Mouse (Mus musculus) forebrain, embryonic 13.5 days (tissue): Measurements from ENCODE around the gene Aldh1a2. TPM values are rescaled to one million over a fixed set of nuclear protein-coding genes. Genes with fewer than 3 reads are reported as not detected.

Source experiments
- ATAC-seq: fragments of 200-750 bp; cut with Nextera tagmentation; 2 replicates; pipeline ENCODE4 v1.8.0; 2017
- H3K27ac ChIP-seq: fragments of 300-500 bp; sonication (generic); 2 replicates; pipeline ENCODE4 v1.5.1; 2015; ENCODE audit warnings: inconsistent platforms, mild to moderate bottlenecking, moderate library complexity
- H3K27me3 ChIP-seq: fragments of 300-500 bp; sonication (generic); 2 replicates; pipeline ENCODE4 v1.6.1; 2015; ENCODE audit warnings: mild to moderate bottlenecking, inconsistent platforms
- H3K36me3 ChIP-seq: fragments of 300-500 bp; sonication (generic); 2 replicates; pipeline ENCODE4 v1.6.1; 2015; ENCODE audit warnings: mild to moderate bottlenecking, inconsistent platforms; ENCODE audit not compliant: poor library complexity, severe bottlenecking
- H3K4me1 ChIP-seq: fragments of 300-500 bp; sonication (generic); 2 replicates; pipeline ENCODE4 v1.6.1; 2015; ENCODE audit warnings: inconsistent platforms
- H3K4me2 ChIP-seq: fragments of 300-500 bp; sonication (generic); 2 replicates; pipeline ENCODE4 v1.6.1; 2015; ENCODE audit warnings: inconsistent platforms, mild to moderate bottlenecking, moderate library complexity
- H3K4me3 ChIP-seq: fragments of 300-500 bp; sonication (generic); 2 replicates; pipeline ENCODE4 v1.5.1; 2015; ENCODE audit warnings: mild to moderate bottlenecking, inconsistent platforms
- H3K9ac ChIP-seq: fragments of 300-500 bp; sonication (generic); 2 replicates; pipeline ENCODE4 v1.6.1; 2015; ENCODE audit warnings: mild to moderate bottlenecking, inconsistent platforms
- H3K9me3 ChIP-seq: fragments of 300-500 bp; sonication (generic); replicated peaks from 2 replicates; pipeline ENCODE4 v1.6.1; 2016; ENCODE audit warnings: inconsistent platforms
- WGBS: fragments of 180-500 bp; shearing (Covaris S2); methylation state at CpG from one replicate; pipeline ENCODE4 v1.1.7; 2015; 5-methylcytosine and 5-hydroxymethylcytosine counted together
- polyA plus RNA-seq: library from polyadenylated mRNA; unstranded; fragments of >200 nt; fragmentation: Nextera tagmentation; extraction: Ambion mirVana; gene quantifications from 2 replicates; pipeline ENCODE4 v1.2.1, GENCODE M21; 2015

Gene Aldh1a2
- polyA plus RNA-seq, 1 experiment from 2014 or later, result 2.6 TPM

- 84% methylated on average over 2 of the region's 2 CpGs for WGBS
- H3K9me3 ChIP-seq, result no peaks in the 10 kb centered on the region
- H3K27me3 ChIP-seq, result no peaks in the 10 kb centered on the region
- no peaks in the 10 kb centered on the region for H3K4me1 ChIP-seq
- no peak overlapping the region for H3K4me3 ChIP-seq
- no peak overlapping the region for H3K9ac ChIP-seq
- no peak overlapping the region for H3K27ac ChIP-seq
- no peak overlapping the region for H3K4me2 ChIP-seq
- no peaks in the 10 kb centered on the region for H3K36me3 ChIP-seq
- no peak for ATAC-seq
Observed at GRCm38 (mm10) chr9:71185823-71186222, 29.8 kb upstream of the Aldh1a2 start.

- no peaks in the 10 kb centered on the region for H3K9me3 ChIP-seq
- H3K27ac ChIP-seq, result no peak overlapping the region
- 94% methylated on average over 7 of the region's 7 CpGs for WGBS
- no peaks in the 10 kb centered on the region for H3K4me1 ChIP-seq
- no peak overlapping the region for H3K4me2 ChIP-seq
- no peaks in the 10 kb centered on the region for H3K36me3 ChIP-seq
- no peaks in the 10 kb centered on the region for H3K27me3 ChIP-seq
- no peak overlapping the region for H3K4me3 ChIP-seq
- no peak overlapping the region for H3K9ac ChIP-seq
- ATAC-seq, result no peak
Observed at GRCm38 (mm10) chr9:71187396-71187795, 28.2 kb upstream of the Aldh1a2 start.

GRCm38 (mm10) chr9:71188647-71189415 lies 26.8 kb upstream of the Aldh1a2 start:
- Histone ChIP-seq H3K36me3 (no peaks in the 10 kb centered on the region), H3K9ac (no peak overlapping the region), H3K27me3 (no peaks in the 10 kb centered on the region), H3K4me1 (no peaks in the 10 kb centered on the region), H3K4me2 (peak overlapping the region; percentile 50), H3K27ac (no peak overlapping the region), H3K4me3 (0 out of 2 replicates have a peak overlapping the region, but pooled peaks have one; percentile 10), H3K9me3 (no peaks in the 10 kb centered on the region)
- WGBS, result 11% methylated on average over 12 of the region's 12 CpGs
- peak; percentile 77 for ATAC-seq

DNA sequence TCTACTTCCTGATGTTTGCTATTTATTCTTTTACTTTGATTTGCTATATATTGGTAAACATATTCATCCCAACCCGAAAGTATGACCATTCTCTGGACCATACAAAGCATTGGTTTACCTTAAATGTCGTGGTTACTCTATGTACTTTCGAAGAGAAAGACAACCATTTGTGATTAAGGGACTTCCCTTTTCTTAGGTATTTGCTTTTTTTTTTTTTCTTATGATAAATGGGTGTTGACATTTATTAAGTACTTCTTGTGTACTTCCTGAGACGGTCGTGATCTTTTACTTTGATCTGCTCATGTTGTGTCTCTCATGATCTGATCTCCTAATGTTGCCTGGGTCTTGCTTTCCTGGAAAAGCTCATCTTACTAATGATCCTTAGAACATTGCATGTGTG lies 16.8 kb upstream of the Aldh1a2 start:
- Histone ChIP-seq H3K9me3 (no peaks in the 10 kb centered on the region), H3K27me3 (no peaks in the 10 kb centered on the region), H3K4me3 (no peak overlapping the region), H3K4me1 (no peaks in the 10 kb centered on the region), H3K9ac (no peak overlapping the region), H3K27ac (no peak overlapping the region), H3K36me3 (no peaks in the 10 kb centered on the region), H3K4me2 (no peak overlapping the region)
- WGBS, result 89% methylated on average over 5 of the region's 5 CpGs
- no peak for ATAC-seq

DNA sequence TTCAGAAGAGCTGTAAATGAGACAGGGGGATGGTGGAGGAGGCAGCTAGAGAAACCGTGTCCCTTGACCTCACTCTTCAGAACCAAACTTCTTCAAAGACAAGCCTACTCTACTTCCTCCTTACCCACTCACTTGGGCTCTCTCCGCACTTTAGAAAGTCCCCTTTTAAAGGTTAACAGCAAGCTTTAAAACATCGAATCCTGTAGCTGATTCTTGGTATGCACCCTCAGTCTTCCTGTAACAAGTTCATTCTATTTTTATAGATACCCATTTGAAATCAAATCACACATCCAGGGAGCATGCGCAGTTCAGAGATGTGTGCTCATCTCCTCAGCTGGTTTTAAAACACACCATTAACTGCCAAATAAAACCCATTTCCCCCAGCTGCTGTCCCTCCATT lies 13.3 kb upstream of the Aldh1a2 start:
- H3K4me3 ChIP-seq, result no peak overlapping the region
- H3K4me1 ChIP-seq, result no peaks in the 10 kb centered on the region
- H3K9me3 ChIP-seq, result no peaks in the 10 kb centered on the region
- H3K4me2 ChIP-seq, result no peak overlapping the region
- no peak for ATAC-seq
- no peaks in the 10 kb centered on the region for H3K36me3 ChIP-seq
- 83% methylated on average over 4 of the region's 4 CpGs for WGBS
- no peak overlapping the region for H3K9ac ChIP-seq
- H3K27me3 ChIP-seq, result no peaks in the 10 kb centered on the region
- no peak overlapping the region for H3K27ac ChIP-seq

DNA sequence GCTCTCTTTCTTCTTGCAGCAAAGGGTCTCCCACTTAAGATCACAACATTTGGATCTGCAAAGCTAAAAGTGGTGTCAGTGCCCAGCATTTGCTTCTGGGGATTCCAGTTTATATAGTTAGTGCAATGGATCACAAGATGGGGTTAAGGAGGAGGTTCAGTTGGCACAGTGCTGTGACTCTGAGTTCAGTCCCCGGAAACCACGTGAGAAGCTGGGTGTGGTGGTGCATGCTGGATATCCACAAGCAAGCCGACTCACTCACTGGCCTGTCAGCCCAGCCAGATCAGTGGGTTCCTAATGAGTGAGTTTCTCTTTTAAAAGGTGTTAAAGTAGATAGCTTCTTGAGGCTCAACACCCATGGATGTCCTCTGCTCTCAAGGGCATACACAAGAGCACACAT lies 6.3 kb upstream of the Aldh1a2 start:
- Histone ChIP-seq H3K9ac (no peak overlapping the region), H3K36me3 (no peaks in the 10 kb centered on the region), H3K4me3 (no peak overlapping the region), H3K9me3 (no peaks in the 10 kb centered on the region), H3K4me2 (no peak overlapping the region), H3K27me3 (peaks cover 38% of the 10 kb centered on the region), H3K4me1 (no peaks in the 10 kb centered on the region), H3K27ac (no peak overlapping the region)
- no peak for ATAC-seq
- WGBS, result 60% methylated on average over 3 of the region's 3 CpGs

DNA sequence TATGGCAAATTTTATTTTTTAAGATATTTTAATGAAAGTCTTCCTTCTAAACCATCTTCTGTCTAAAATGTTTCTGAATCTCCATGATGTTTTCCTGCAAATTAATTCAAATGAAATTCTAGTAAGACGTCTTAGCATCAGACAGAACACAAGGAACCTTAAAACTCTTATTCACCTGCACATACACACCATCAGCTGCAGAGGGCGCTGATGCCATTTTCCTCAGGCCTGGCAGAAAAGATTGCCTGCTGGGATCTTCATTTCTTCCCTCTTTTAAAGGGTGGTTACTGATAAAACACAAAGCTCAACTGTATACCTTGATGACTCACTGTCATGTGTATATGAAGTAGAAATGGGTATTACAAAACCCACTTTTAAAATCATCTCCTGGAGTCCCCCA lies 4.7 kb upstream of the Aldh1a2 start:
- no peak overlapping the region for H3K4me2 ChIP-seq
- H3K27ac ChIP-seq, result no peak overlapping the region
- peaks cover 8% of the 10 kb centered on the region for H3K4me1 ChIP-seq
- H3K36me3 ChIP-seq, result no peaks in the 10 kb centered on the region
- H3K9ac ChIP-seq, result no peak overlapping the region
- no peak overlapping the region for H3K4me3 ChIP-seq
- WGBS, result 8% methylated on average over 2 of the region's 2 CpGs
- peaks cover 54% of the 10 kb centered on the region for H3K27me3 ChIP-seq
- no peak for ATAC-seq
- no peaks in the 10 kb centered on the region for H3K9me3 ChIP-seq

- WGBS, result 37% methylated on average over 4 of the region's 4 CpGs
- peaks cover 74% of the 10 kb centered on the region for H3K27me3 ChIP-seq
- H3K27ac ChIP-seq, result no peak overlapping the region
- no peaks in the 10 kb centered on the region for H3K36me3 ChIP-seq
- no peak overlapping the region for H3K9ac ChIP-seq
- H3K9me3 ChIP-seq, result no peaks in the 10 kb centered on the region
- no peak for ATAC-seq
- H3K4me3 ChIP-seq, result no peak overlapping the region
- no peak overlapping the region for H3K4me2 ChIP-seq
- H3K4me1 ChIP-seq, result peaks cover 15% of the 10 kb centered on the region
Observed at GRCm38 (mm10) chr9:71213636-71214035, 2.0 kb upstream of the Aldh1a2 start.

GRCm38 (mm10) chr9:71216036-71216995 lies 727 bp downstream of the Aldh1a2 start:
- H3K4me3 ChIP-seq, result peak overlapping the region; percentile 38
- H3K36me3 ChIP-seq, result no peaks in the 10 kb centered on the region
- ATAC-seq, result peak; percentile 33; the same call in 1 of the 2 replicates
- no peak overlapping the region for H3K9ac ChIP-seq
- H3K4me2 ChIP-seq, result peak overlapping the region; percentile 63
- peaks cover 84% of the 10 kb centered on the region for H3K27me3 ChIP-seq
- H3K4me1 ChIP-seq, result peaks cover 15% of the 10 kb centered on the region
- under 1% methylated on average over 57 of the region's 57 CpGs for WGBS
- no peak overlapping the region for H3K27ac ChIP-seq
- no peaks in the 10 kb centered on the region for H3K9me3 ChIP-seq

DNA sequence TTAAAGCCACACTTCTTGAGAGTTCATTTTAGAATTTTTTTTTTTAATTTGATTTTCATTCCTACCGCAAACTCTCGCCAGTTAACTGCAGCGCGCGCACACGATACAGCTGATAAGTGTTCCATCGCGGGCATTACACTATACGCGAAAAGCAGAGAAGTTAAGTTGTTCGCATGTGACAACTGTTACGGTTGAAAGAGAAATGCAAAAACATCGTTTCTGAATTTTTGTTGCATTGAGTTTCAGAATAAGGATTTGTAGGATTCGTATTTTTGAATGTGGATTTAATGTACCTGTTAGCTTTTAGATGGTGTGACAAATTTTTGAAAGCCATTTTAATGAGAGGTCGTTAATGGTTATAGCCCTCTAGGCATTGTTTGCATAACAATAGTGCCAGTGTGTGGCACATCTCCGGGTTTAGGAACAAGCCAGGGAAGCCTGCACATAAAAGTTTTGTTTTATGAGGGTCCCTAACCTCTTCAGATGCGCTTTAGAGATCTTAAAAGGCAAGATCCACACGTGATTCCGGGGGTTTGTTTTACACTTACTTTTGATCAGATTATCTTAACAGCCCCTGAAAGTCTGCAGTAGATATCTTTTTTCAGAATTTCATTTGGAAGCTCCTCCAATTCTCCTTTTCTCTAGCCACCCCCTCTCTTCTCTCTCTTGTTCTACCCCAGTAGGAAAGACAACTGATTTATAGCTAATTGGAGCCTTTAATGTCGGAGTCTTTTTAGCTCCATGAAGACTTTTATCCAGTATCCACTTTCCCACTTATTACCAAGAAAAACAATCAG lies 1.6 kb downstream of the Aldh1a2 start:
- Histone ChIP-seq H3K9ac (no peak overlapping the region), H3K27me3 (peaks cover 87% of the 10 kb centered on the region), H3K27ac (no peak overlapping the region), H3K4me3 (no peak overlapping the region), H3K4me2 (no peak overlapping the region), H3K9me3 (no peaks in the 10 kb centered on the region), H3K36me3 (no peaks in the 10 kb centered on the region), H3K4me1 (peaks cover 15% of the 10 kb centered on the region)
- ATAC-seq, result no peak
- under 1% methylated on average over 20 of the region's 20 CpGs for WGBS

DNA sequence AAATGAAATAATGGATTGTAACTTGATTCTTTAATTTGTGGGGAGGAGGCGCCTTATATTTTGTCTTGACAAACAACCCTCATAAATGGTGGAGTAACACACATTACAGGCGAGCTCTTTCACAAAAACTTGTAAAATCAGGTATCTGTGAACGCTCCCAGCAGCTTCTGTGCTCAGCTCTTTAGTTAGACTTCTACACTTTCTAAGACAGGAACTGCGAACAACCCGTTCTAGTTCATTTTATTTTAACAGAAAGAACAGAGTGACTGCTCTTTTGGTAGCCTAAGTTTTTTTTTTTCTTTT lies 2.2 kb downstream of the Aldh1a2 start:
- Histone ChIP-seq H3K4me1 (peaks cover 15% of the 10 kb centered on the region), H3K4me3 (no peak overlapping the region), H3K9me3 (no peaks in the 10 kb centered on the region), H3K9ac (no peak overlapping the region), H3K27ac (no peak overlapping the region), H3K4me2 (no peak overlapping the region), H3K27me3 (peaks cover 86% of the 10 kb centered on the region), H3K36me3 (no peaks in the 10 kb centered on the region)
- ATAC-seq, result no peak
- WGBS, result 6% methylated on average over 5 of the region's 5 CpGs

DNA sequence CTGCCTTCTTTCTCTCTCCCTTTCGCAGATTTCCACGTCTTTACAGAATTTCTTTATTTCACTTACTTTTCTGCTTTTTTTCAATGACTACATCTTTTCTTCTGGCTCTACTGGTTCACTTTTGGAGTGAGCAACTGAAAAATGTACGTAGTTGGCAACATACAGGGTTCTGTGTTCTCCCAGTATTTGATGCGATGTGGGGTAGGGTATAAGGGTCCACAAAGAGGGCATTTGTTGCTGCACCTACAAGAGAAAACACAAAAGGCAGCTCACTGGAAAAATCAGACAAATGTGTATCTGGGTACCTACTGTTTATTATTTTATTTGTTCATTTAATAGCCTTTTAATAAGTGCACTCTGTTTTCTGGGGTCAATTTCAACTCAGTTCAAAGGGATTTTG lies 3.6 kb downstream of the Aldh1a2 start:
- ATAC-seq, result no peak
- 58% methylated on average over 4 of the region's 4 CpGs for WGBS
- no peaks in the 10 kb centered on the region for H3K36me3 ChIP-seq
- peaks cover 15% of the 10 kb centered on the region for H3K4me1 ChIP-seq
- no peak overlapping the region for H3K9ac ChIP-seq
- H3K27ac ChIP-seq, result no peak overlapping the region
- no peak overlapping the region for H3K4me2 ChIP-seq
- H3K9me3 ChIP-seq, result no peaks in the 10 kb centered on the region
- no peak overlapping the region for H3K4me3 ChIP-seq
- H3K27me3 ChIP-seq, result peaks cover 76% of the 10 kb centered on the region
